Mouse (Mus musculus): ENCODE data around the gene Bmpr1b.

Bmpr1b gene

DNA sequence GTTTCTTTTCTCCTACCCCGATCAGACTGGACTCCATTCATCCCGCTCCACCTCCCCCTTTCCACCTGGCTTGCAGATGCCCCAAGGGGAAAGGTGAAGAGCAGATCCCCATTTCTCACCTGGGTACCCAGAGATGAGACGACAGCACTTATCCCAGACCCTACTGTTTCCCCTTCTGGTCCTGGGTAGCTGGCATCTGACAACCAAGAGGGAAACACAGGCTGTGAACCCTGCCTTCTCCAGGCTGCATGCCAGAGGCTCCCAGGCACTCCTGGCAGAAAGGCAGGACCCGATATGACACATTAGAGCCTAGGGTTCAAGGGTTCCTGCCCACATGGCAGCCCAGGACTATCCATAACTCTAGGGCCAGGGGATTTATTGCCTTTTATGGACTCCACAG, 56.0 kb downstream of the Bmpr1b start:
- DNase-seq (ENCODE audit: low spot score): no peak

GRCm38 (mm10) chr3:142106227-142106626, 63.0 kb downstream of the Bmpr1b start:
- DNase-seq (ENCODE audit: low spot score): no peak

- no peak for DNase-seq (ENCODE audit: low spot score)
These were observed 65.0 kb downstream of the Bmpr1b start for GRCm38 (mm10) chr3:142104027-142104805.

DNA sequence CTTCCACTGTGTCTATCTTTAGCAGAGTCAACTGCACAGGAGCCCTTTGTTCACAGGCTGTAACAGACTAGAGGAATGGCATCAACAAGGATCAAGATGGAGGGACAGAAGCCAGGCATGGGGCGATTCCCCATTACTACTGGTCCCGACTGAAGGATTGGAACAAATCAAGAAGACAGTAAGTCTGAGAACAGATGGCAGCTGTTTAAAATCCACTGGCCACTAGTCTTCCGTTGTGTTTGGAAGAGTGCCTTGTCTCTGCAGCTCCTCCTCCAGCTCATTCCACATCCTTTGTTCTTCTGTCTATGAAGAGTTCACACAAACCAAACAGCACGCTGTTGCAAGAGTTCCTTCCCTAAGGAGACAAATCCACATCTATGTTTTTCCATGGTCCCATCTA, 65.6 kb downstream of the Bmpr1b start:
- no peak for DNase-seq (ENCODE audit: low spot score)

DNA sequence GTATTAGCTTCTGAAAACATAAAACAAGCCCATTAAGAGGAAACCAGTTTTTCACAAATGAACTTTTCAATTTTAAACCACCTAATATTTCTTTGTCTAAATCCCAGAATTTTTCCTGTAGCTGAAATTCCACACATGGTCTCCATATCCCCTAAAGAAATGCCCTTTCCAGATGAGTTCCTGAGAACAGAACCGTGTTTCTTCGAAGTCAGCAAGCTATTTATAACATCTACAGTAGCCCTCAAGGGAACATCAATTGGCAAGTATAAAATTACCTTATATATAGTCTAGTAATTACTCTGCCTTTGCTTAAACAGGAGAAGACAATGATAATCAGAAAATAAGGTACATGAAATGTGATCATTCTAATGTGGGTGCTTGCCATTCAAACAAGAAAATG, 70.1 kb downstream of the Bmpr1b start:
- DNase-seq (ENCODE audit: low spot score): no peak

DNA sequence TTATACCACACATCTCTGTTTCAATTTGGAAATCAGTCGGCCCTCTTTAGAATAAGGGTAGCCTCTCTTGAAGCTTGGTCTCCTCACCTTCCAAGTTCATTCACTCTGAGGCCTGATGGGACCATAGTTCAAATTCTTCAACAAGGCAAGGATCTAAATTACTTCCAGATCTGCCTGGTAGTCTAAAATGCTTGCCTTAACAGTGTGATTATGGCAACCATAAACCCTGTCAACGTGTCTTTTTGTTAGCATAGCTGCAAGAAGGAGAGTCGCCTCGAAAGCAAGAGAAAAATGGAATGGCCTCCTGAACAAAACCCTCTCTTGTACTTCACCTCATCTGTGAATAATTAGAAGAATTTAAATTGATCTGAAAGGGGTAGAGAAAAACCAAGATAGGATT, 75.2 kb downstream of the Bmpr1b start:
- no peak for DNase-seq (ENCODE audit: low spot score)

- no peak for DNase-seq (ENCODE audit: low spot score)
These were observed 79.5 kb downstream of the Bmpr1b start for GRCm38 (mm10) chr3:142089684-142090083.

GRCm38 (mm10) chr3:142085938-142086337, 83.3 kb downstream of the Bmpr1b start:
- no peak for DNase-seq (ENCODE audit: low spot score)

DNA sequence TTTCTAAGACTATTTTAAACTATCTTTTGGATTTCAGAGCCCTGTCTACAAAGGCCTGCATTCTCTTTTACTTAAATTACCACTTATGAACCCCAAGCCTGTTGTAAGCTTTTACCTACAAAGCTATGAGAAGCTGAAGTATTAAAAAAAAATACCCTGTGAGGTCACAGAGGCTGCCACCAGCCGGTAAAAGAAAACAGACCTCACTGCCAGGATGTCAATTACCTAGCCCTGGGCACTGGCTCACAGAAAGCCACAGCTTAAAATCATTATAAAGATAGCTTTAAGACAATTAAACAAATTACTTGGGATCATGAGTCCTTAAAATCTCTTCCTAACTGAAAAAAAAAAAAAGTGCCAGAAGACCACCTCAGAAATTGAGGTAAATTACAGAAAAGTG, 85.1 kb downstream of the Bmpr1b start:
- no peak for DNase-seq (ENCODE audit: low spot score)

DNA sequence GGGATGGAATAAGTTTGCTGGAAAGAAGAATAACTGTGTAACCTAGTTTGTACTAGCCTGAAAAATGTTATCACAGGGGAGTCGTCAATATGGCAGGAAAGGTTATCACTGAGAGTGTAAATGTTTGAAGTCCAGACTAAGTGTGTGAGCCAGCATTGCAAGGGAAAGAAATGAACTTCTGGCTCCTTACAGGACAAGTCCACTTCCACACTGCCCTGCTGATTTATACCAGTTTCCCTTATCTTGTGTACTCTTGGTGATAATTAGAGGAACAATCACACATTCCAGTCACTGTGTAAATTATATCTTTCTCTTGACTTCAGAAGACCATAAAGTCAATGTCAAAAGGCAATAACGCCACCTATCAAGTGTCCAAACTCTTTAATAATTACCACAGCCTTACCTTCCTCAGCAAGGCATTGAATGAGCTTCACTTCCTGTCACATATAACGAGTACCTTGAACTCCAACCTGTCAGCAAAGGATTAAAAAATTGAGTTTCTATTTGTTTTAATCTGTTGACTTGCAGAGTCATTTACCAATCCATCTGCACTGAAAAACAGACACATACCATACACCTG, 91.4 kb downstream of the Bmpr1b start:
- DNase-seq (ENCODE audit: low spot score): no peak

- DNase-seq (ENCODE audit: low spot score): no peak
These were observed 97.6 kb downstream of the Bmpr1b start for GRCm38 (mm10) chr3:142071601-142072000.

GRCm38 (mm10) chr3:142066792-142067346, 102.4 kb downstream of the Bmpr1b start:
- DNase-seq (ENCODE audit: low spot score): no peak

GRCm38 (mm10) chr3:142065111-142065510, 104.1 kb downstream of the Bmpr1b start:
- no peak for DNase-seq (ENCODE audit: low spot score)

DNA sequence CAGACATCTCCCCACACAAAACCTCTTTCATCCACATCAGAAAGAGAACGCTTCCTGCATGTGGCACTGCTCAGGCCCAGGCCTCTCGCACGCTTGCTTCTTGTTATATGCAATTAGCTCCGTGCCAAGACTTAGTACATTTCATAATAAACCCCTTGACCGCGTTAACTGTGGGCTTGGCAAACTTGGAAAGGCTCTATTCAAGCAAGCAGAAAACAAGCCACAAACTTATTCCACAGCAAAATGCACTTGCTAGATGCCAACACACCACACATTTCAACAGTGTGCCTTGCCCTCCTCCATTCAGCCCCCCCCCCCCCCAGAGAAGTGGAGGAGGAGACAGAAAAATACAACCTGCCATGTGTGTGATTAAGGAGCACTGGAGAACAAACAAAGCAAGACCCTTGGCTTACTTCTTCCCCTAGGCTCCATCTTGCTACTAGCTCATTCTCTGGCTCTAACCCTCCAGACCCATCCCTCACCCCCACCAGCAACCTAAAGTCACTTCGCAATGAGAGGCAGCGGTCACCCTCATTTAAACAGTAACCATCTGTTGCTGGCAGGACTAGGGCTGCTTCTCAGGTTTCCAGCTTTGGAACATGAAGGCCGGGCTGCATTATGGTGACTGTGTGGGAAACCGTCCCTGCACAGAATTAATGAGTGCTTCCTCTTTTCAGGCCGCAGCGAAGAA, 105.5 kb downstream of the Bmpr1b start:
- no peak for DNase-seq (ENCODE audit: low spot score)

DNA sequence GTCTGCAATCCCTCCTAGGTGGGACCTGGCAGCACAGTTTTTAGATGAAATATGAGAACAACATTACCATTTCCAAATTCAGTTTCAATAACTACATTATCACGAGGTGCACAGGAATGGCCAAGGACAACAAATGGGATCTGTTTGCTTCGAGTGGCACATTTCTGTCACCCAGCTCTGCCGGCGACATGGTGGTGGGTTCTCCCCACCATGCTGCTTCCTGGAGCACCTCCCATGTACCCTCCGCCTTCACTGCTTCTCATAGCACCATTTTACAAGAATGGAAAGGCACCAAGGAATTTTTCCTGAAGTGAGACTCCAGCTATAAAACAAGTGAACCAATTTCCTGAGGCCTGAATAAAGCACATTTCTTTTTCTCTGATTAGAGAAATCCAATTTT, 108.0 kb downstream of the Bmpr1b start:
- no peak for DNase-seq (ENCODE audit: low spot score)

- DNase-seq (ENCODE audit: low spot score): no peak
These were observed 109.3 kb downstream of the Bmpr1b start for GRCm38 (mm10) chr3:142059890-142060289.

DNA sequence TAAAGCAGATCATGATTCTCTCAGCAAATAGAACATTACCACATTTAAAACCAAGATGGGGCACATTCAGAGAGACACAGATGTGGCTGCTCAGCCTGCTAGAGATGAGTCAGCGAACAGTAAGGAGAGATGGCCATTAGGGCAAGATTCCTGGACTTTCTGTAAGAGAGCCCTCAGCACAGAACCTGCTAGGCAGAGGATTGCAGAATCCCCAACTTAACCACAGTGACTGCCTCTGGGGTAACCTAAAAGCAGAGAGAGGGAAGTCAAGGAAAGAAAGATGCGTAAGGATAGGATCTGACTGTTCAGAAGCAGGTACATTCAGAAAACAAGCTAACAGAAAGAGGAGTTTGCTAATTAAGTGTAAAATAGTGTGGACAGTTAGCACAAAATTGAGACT, 118.5 kb downstream of the Bmpr1b start:
- DNase-seq (ENCODE audit: low spot score): no peak

DNA sequence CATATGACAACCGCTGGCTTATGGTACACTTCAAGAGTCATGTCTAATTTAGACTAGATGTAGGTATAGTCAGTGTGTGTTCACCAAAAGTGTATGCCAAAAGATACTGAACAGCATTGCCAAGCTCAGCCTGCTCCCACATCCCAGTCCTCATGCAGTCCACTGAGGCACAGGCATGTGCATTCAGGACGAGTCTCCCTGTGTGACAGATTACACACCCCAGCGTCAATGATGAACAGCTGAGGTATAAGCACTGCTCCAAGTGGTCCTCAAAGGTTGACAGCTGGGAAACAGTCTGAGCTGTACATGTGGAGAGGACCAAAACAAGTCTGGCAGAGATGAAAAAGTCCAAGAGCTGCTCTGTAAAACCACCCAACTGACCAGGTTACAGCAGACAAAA, 119.6 kb downstream of the Bmpr1b start:
- DNase-seq (ENCODE audit: low spot score): no peak

DNA sequence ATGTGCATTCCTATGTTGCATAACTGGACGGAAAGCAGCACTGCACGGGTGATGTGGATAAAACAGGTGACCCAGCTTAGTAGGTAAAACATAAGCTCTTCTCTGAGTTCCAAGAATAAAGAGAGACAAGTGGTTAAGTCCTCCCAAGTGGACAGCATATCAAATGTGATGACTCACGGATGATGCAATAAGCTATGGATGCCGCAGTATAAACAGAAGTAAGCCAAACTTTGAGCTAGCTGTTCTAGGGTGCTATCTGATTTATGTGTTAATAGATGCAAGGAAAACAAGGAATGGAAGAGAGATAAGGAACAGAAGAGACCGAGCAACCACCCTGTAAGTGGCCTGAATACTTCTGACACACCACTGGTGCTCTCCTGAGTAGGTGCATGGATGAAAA, 120.1 kb downstream of the Bmpr1b start:
- DNase-seq (ENCODE audit: low spot score): no peak

DNA sequence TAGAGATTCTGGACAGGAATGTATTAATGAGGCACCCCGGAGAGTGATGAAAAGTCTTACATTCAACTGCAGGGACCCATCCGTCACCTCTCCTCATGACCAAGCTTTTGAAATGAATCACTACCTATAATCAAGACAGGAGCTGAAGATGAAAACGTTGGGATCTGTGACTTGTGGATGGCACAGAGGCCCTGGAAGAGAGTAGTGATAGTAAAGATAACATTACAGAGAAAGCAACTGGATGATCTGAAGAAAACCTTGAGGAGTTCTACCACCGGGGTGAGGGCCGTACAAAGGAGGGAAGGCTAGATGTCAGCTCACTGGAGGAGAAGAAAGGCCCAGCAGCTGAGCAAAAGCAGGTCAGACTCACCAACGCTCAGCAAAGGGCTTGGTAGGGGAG, 120.7 kb downstream of the Bmpr1b start:
- no peak for DNase-seq (ENCODE audit: low spot score)

GRCm38 (mm10) chr3:142043463-142043862, 125.8 kb downstream of the Bmpr1b start:
- DNase-seq (ENCODE audit: low spot score): no peak

- no peak for DNase-seq (ENCODE audit: low spot score)
These were observed 126.2 kb downstream of the Bmpr1b start for GRCm38 (mm10) chr3:142043006-142043405.

- no peak for DNase-seq (ENCODE audit: low spot score)
These were observed 128.9 kb downstream of the Bmpr1b start for GRCm38 (mm10) chr3:142040345-142040744.
